Mouse (Mus musculus): ENCODE measurements around the gene Lamb3. TPM values are rescaled to one million over a fixed set of nuclear protein-coding genes. Genes with fewer than 3 reads are reported as not detected.
A peak's percentile ranks its signal among the peaks of the same experiment; 100 is the strongest.
"Not testable (repeated sequence)": the region's sequence is repeated elsewhere in the genome, so short reads cannot be mapped to it uniquely, and the experiment has no call there.

Lamb3 gene
- polyA plus RNA-seq, 1 experiment from 2014 or later: 1.5 TPM

DNA sequence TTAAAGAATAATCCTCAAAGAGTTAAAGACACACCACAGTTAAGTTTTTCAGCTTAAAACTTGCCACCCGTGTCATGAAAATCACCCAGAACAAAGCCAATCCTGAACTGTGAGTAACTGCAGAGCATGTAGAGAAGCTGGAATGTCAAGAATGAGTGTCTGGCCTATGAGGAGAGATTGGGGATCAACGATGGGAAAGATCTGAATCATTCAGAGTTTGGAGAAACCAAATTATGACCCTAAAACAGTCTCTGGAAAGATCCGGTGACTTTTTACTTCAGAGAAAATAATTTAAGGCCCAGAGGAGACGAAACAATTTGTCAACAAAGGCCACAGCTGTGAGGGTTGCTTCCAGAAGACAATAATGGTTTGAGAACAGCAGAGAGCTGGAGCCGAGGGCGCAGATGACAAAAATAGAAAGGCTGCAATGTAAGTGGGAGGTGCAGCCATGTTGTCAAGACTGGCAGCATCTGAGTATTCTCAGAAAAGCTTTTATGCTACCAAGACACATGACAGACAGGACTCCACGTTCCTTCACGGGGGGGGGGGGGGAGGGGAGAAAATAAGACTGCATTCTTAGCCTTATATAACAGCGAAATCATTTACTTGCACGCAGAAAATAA lies 36.2 kb downstream of the Lamb3 start:
- no peak overlapping the region for H3K9ac ChIP-seq (replicated peaks)
- DNase-seq: no peak
- H3K9me3 ChIP-seq (ENCODE audit: low read length): no peaks in the 10 kb centered on the region
- no peak overlapping the region for H3K4me2 ChIP-seq (ENCODE audit: low read depth, low read length)
- no peak for ATAC-seq
- 73% methylated on average over 8 of the region's 10 CpGs for WGBS (ENCODE audit: insufficient replicate concordance)
- TF ChIP-seq CTCF (IDR thresholded peaks at IDR 0.05; ENCODE audit: low read depth): no peak
- no peak for TF ChIP-seq EP300 (IDR thresholded peaks at IDR 0.05; ENCODE audit: low read depth)
- no peaks in the 10 kb centered on the region for H3K27me3 ChIP-seq (ENCODE audit: insufficient read depth, low read length)
- H3K4me1 ChIP-seq (ENCODE audit: insufficient read depth): no peaks in the 10 kb centered on the region; the same call in 1 of the 2 replicates
- no peaks in the 10 kb centered on the region for H3K36me3 ChIP-seq (replicated peaks; ENCODE audit: insufficient read depth, low read length)
- no peak overlapping the region; the same call in 1 of the 2 replicates for H3K27ac ChIP-seq (ENCODE audit: low read depth)
- no peak overlapping the region for H3K4me3 ChIP-seq (ENCODE audit: low read depth, low read length)

DNA sequence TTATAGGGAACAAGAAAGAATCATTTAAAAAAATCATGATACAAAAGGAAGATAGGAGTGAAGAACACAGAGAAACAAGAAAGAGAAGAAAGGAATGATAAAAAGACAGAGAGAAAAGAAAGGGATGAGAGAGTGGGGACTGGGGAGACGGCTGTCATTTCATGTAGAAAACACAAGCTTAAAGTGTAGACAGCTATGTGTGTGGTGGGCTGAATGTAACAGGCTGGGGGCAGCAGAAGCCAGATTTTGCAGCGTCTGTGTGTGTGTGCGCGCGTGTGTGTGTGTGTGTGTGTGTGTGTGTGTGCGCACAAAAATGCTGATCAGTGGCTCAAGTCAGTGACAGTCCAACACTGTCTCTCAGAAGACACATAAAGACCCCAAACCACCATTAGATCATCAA lies 36.7 kb downstream of the Lamb3 start:
- DNase-seq: no peak
- no peaks in the 10 kb centered on the region for H3K9me3 ChIP-seq (ENCODE audit: low read length)
- no peak overlapping the region for H3K9ac ChIP-seq (replicated peaks)

GRCm38 (mm10) chr1:193250026-193250425 lies 42.5 kb downstream of the Lamb3 start:
- H3K9me3 ChIP-seq (ENCODE audit: low read length): no peaks in the 10 kb centered on the region
- no peak for ATAC-seq
- no peak overlapping the region for H3K27ac ChIP-seq (ENCODE audit: low read depth)
- H3K27me3 ChIP-seq (ENCODE audit: insufficient read depth, low read length): no peaks in the 10 kb centered on the region
- H3K4me2 ChIP-seq (ENCODE audit: low read depth, low read length): no peak overlapping the region
- H3K9ac ChIP-seq (replicated peaks): no peak overlapping the region
- no peak for DNase-seq
- TF ChIP-seq CTCF (IDR thresholded peaks at IDR 0.05; ENCODE audit: low read depth) (no peak), EP300 (IDR thresholded peaks at IDR 0.05; ENCODE audit: low read depth) (no peak)
- no peaks in the 10 kb centered on the region for H3K36me3 ChIP-seq (replicated peaks; ENCODE audit: insufficient read depth, low read length)
- no peak overlapping the region for H3K4me3 ChIP-seq (ENCODE audit: low read depth, low read length)
- WGBS (ENCODE audit: insufficient replicate concordance): 63% methylated on average over 2 of the region's 2 CpGs
- no peaks in the 10 kb centered on the region for H3K4me1 ChIP-seq (ENCODE audit: insufficient read depth)

More for the DNA sequence above, 36.7 kb downstream of the Lamb3 start:
- ATAC-seq: no peak
- Histone ChIP-seq H3K4me3 (ENCODE audit: low read depth, low read length) (no peak overlapping the region), H3K4me2 (ENCODE audit: low read depth, low read length) (no peak overlapping the region), H3K27me3 (ENCODE audit: insufficient read depth, low read length) (no peaks in the 10 kb centered on the region), H3K27ac (ENCODE audit: low read depth) (no peak overlapping the region), H3K36me3 (replicated peaks; ENCODE audit: insufficient read depth, low read length) (no peaks in the 10 kb centered on the region), H3K4me1 (ENCODE audit: insufficient read depth) (no peaks in the 10 kb centered on the region; the same call in 1 of the 2 replicates)
- 79% methylated on average over 6 of the region's 6 CpGs for whole genome bisulfite sequencing (ENCODE audit: insufficient replicate concordance)
- TF ChIP-seq CTCF (IDR thresholded peaks at IDR 0.05; ENCODE audit: low read depth): no peak
- TF ChIP-seq EP300 (IDR thresholded peaks at IDR 0.05; ENCODE audit: low read depth): no peak

- TF ChIP-seq EP300 (IDR thresholded peaks at IDR 0.05; ENCODE audit: low read depth) (no peak), CTCF (IDR thresholded peaks at IDR 0.05; ENCODE audit: low read depth) (no peak)
- H3K9ac ChIP-seq (replicated peaks): no peak overlapping the region
- H3K27me3 ChIP-seq (ENCODE audit: insufficient read depth, low read length): no peaks in the 10 kb centered on the region
- no peak overlapping the region for H3K27ac ChIP-seq (ENCODE audit: low read depth)
- H3K4me2 ChIP-seq (ENCODE audit: low read depth, low read length): no peak overlapping the region
- no peak overlapping the region for H3K4me3 ChIP-seq (ENCODE audit: low read depth, low read length)
- 73% methylated on average over 7 of the region's 7 CpGs for WGBS (ENCODE audit: insufficient replicate concordance)
- no peaks in the 10 kb centered on the region for H3K9me3 ChIP-seq (ENCODE audit: low read length)
- DNase-seq (no peak), ATAC-seq (peak; percentile 48; the same call in 1 of the 2 replicates)
- no peaks in the 10 kb centered on the region for H3K36me3 ChIP-seq (replicated peaks; ENCODE audit: insufficient read depth, low read length)
- no peaks in the 10 kb centered on the region for H3K4me1 ChIP-seq (ENCODE audit: insufficient read depth)
Measured at GRCm38 (mm10) chr1:193251386-193251785, 43.9 kb downstream of the Lamb3 start.

DNA sequence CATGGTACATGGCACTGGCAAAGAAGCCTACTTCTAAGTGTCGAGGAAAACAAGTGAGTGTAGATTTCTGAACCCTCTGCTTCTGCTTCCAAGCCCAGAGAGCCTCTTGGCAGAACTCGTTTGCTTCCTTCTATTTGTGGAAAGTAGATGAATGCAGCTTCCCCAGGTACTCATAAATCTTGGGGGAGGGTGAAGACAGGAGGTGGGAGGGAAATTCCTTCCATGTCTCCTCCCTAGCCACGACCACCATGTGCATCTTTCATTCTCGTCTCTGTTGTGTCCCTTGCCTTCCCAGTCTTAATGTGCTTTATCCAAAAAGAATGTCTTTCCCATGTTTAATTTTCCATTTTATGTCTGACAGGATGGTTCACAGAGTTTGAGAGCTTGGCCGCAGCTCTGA lies 45.1 kb downstream of the Lamb3 start:
- H3K36me3 ChIP-seq (replicated peaks; ENCODE audit: insufficient read depth, low read length): no peaks in the 10 kb centered on the region
- no peak overlapping the region for H3K27ac ChIP-seq (ENCODE audit: low read depth)
- H3K27me3 ChIP-seq (ENCODE audit: insufficient read depth, low read length): no peaks in the 10 kb centered on the region
- WGBS (ENCODE audit: insufficient replicate concordance): 47% methylated on average over 5 of the region's 5 CpGs
- ATAC-seq (no peak), DNase-seq (no peak)
- H3K4me2 ChIP-seq (ENCODE audit: low read depth, low read length): no peak overlapping the region
- no peak overlapping the region for H3K4me3 ChIP-seq (ENCODE audit: low read depth, low read length)
- H3K9me3 ChIP-seq (ENCODE audit: low read length): no peaks in the 10 kb centered on the region
- no peaks in the 10 kb centered on the region for H3K4me1 ChIP-seq (ENCODE audit: insufficient read depth)
- no peak overlapping the region for H3K9ac ChIP-seq (replicated peaks)
- no peak for TF ChIP-seq CTCF (IDR thresholded peaks at IDR 0.05; ENCODE audit: low read depth)
- no peak for TF ChIP-seq EP300 (IDR thresholded peaks at IDR 0.05; ENCODE audit: low read depth)

GRCm38 (mm10) chr1:193253895-193254294 lies 46.4 kb downstream of the Lamb3 start:
- H3K27ac ChIP-seq (ENCODE audit: low read depth); H3K4me2 ChIP-seq (ENCODE audit: low read depth, low read length); H3K9ac ChIP-seq (replicated peaks); H3K27me3 ChIP-seq (ENCODE audit: insufficient read depth, low read length); H3K4me3 ChIP-seq (ENCODE audit: low read depth, low read length); ATAC-seq; H3K9me3 ChIP-seq (ENCODE audit: low read length); DNase-seq; H3K36me3 ChIP-seq (replicated peaks; ENCODE audit: insufficient read depth, low read length); H3K4me1 ChIP-seq (ENCODE audit: insufficient read depth): not testable (repeated sequence)
- 54% methylated on average over 3 of the region's 3 CpGs for WGBS (ENCODE audit: insufficient replicate concordance)

GRCm38 (mm10) chr1:193255032-193255431 lies 47.5 kb downstream of the Lamb3 start:
- no peak for TF ChIP-seq CTCF (IDR thresholded peaks at IDR 0.05; ENCODE audit: low read depth)
- TF ChIP-seq EP300 (IDR thresholded peaks at IDR 0.05; ENCODE audit: low read depth): no peak
- H3K27ac ChIP-seq (ENCODE audit: low read depth): no peak overlapping the region
- WGBS (ENCODE audit: insufficient replicate concordance): 56% methylated on average over 8 of the region's 8 CpGs
- no peaks in the 10 kb centered on the region for H3K9me3 ChIP-seq (ENCODE audit: low read length)
- DNase-seq (no peak), ATAC-seq (no peak)
- H3K27me3 ChIP-seq (ENCODE audit: insufficient read depth, low read length): no peaks in the 10 kb centered on the region
- no peaks in the 10 kb centered on the region for H3K4me1 ChIP-seq (ENCODE audit: insufficient read depth)
- no peak overlapping the region for H3K4me3 ChIP-seq (ENCODE audit: low read depth, low read length)
- no peaks in the 10 kb centered on the region for H3K36me3 ChIP-seq (replicated peaks; ENCODE audit: insufficient read depth, low read length)
- no peak overlapping the region for H3K9ac ChIP-seq (replicated peaks)
- no peak overlapping the region for H3K4me2 ChIP-seq (ENCODE audit: low read depth, low read length)

All from liver, postnatal 0 days (tissue).